Mouse (Mus musculus) myocyte (in vitro differentiated cells): ENCODE measurements at regions not wholly inside any gene's neighbourhood (a gene's known extent, or its start where the extent isn't known, plus 50 kb on each side); places are given as distances from the start of the nearest gene placed in this dataset.

ENCODE experiments used
- E2F4 ChIP-seq: IDR thresholded peaks from one replicate; pipeline ENCODE4 v1.6.1; 2011; ENCODE audit warnings: mild to moderate bottlenecking, control low read depth, moderate library complexity; ENCODE audit not compliant: insufficient read depth
- MAX ChIP-seq: IDR thresholded peaks from one replicate; pipeline ENCODE4 v1.6.1; 2011; ENCODE audit warnings: low read depth, mild to moderate bottlenecking, control low read depth
- MYOG ChIP-seq, 3 experiments: IDR thresholded peaks; one replicate each; pipeline ENCODE4 v1.6.1; 2011; ENCODE audit warnings: control low read depth in 2 of 3, low read depth in 2 of 3, mild to moderate bottlenecking in 2 of 3; ENCODE audit not compliant: insufficient read length in 2 of 3, control insufficient read depth in 1 of 3, insufficient read depth in 1 of 3
- POLR2A ChIP-seq: IDR thresholded peaks from one replicate; pipeline ENCODE4 v1.6.1; 2011; ENCODE audit warnings: low read depth, mild to moderate bottlenecking, control low read depth, moderate library complexity; ENCODE audit not compliant: insufficient read length

DNA sequence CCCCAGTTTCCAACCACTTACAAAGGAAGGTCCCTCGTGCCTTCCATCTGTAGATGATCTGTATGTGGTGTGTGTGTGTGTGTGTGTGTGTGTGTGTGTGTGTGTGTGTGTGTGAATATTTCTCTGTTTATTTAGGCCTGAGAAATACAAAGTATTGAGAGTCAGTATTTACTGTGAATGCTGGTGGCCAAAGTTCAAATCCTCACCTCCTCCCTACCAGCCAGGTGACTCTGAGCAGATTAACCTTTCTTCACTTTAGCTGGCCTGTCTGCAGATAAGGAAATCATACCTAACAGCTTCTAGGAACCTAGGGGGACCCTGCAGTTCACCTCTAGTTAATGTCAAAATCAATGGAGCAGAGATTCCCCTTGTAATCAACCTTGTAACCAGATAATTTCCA, 100.9 kb upstream of the Tle3 start:
- TF ChIP-seq E2F4 (no peak), POLR2A (no peak), MAX (no peak), MYOG (IDR thresholded peaks at IDR 0.05; ENCODE audit: control insufficient read depth in 1 of 3, insufficient read depth in 1 of 3, insufficient read length in 2 of 3, low read depth in 2 of 3) (no peak)
